Mouse (Mus musculus) heart, adult 2 months (tissue): ENCODE data around the gene Kif24. TPM values are rescaled to one million over a fixed set of nuclear protein-coding genes. Genes with fewer than 3 reads are reported as not detected.

Experiments used
- DNase-seq, 2 experiments: peaks; one replicate each; pipeline ENCODE4 v3.0.0; 2021
- H3K27ac ChIP-seq: fragments of 200-600 bp; 2 replicates; pipeline ENCODE4 v1.8.1; 2022
- H3K27me3 ChIP-seq: fragments of 200-500 bp; 2 replicates; pipeline ENCODE4 v1.6.1; 2012; ENCODE audit warnings: mild to moderate bottlenecking, low read length, inconsistent platforms, mixed read lengths; ENCODE audit not compliant: control insufficient read depth, insufficient read depth
- H3K36me3 ChIP-seq: fragments of 200-500 bp; 2 replicates; pipeline ENCODE4 v1.6.1; 2012; ENCODE audit warnings: low read length, inconsistent platforms; ENCODE audit not compliant: control insufficient read depth, insufficient read depth
- H3K4me1 ChIP-seq: fragments of 200-500 bp; 2 replicates; pipeline ENCODE4 v1.6.1; 2011; ENCODE audit warnings: low read length; ENCODE audit not compliant: control insufficient read depth, insufficient read depth
- H3K4me3 ChIP-seq: fragments of 200-600 bp; 2 replicates; pipeline ENCODE4 v1.8.1; 2022
- H3K79me2 ChIP-seq: fragments of 200-500 bp; replicated peaks from 2 replicates; pipeline ENCODE4 v1.6.1; 2012; ENCODE audit warnings: mild to moderate bottlenecking, inconsistent platforms, low read length, moderate library complexity, mixed read lengths; ENCODE audit not compliant: control insufficient read depth, insufficient read depth
- H3K9ac ChIP-seq: fragments of 200-500 bp; 2 replicates; pipeline ENCODE4 v1.6.1; 2012; ENCODE audit warnings: low read depth, mild to moderate bottlenecking, control low read depth, inconsistent platforms, low read length, mixed read lengths
- CTCF ChIP-seq: fragments of 200-600 bp; IDR thresholded peaks from 2 replicates; pipeline ENCODE4 v1.8.1; 2022; ENCODE audit warnings: antibody characterized with exemption, mild to moderate bottlenecking, moderate library complexity
- EP300 ChIP-seq: fragments of 200-500 bp; IDR thresholded peaks from 2 replicates; pipeline ENCODE4 v1.6.1; 2011; ENCODE audit warnings: low read depth, low read length, control low read depth; ENCODE audit not compliant: insufficient read depth
- POLR2A ChIP-seq: fragments of 200-500 bp; IDR thresholded peaks from 2 replicates; pipeline ENCODE4 v1.6.1; 2011; ENCODE audit warnings: mild to moderate bottlenecking, low read depth, low read length, control low read depth; ENCODE audit not compliant: insufficient read depth
- WGBS: fragments of 180-500 bp; shearing (Covaris S2); methylation state at CpG from one replicate; pipeline ENCODE4 v1.1.7; 2018; 5-methylcytosine and 5-hydroxymethylcytosine counted together
- intact Hi-C: fragments of 180-260 bp; cut with DNase I; formaldehyde crosslinking; loops from one replicate; pipeline ENCODE4 v1.15.1; 2025
- polyA plus RNA-seq: library from polyadenylated mRNA; depleted of rRNA; stranded (reverse); fragments of >200 nt; gene quantifications from 2 replicates; pipeline ENCODE4 v1.2.3, GENCODE M21; 2012
- total RNA-seq, 2 experiments: library from RNA; stranded (reverse); gene quantifications; 2 replicates each; pipeline ENCODE4 v1.2.3; 2021

Kif24 gene
- total and polyA plus RNA-seq, 3 experiments: 0.10 to 0.70 (median 0.29) TPM

GRCm38 (mm10) chr4:41390122-41390521, 74.6 kb downstream of the Kif24 start:
- Histone ChIP-seq H3K36me3 (peaks cover 2% of the 10 kb centered on the region; the same call in 1 of the 2 replicates), H3K9ac (no peak overlapping the region), H3K79me2 (no peaks in the 10 kb centered on the region), H3K27me3 (no peaks in the 10 kb centered on the region), H3K4me1 (no peaks in the 10 kb centered on the region; the same call in 1 of the 2 replicates), H3K27ac (no peak overlapping the region), H3K4me3 (no peak overlapping the region)
- peak; percentile 77 to 87 for DNase-seq
- intact Hi-C loops: loop anchor here (2.0 to 5.0 kb wide), 3 partner anchors 163 to 338 kb away; no protein-coding TSS in a partner anchor
- WGBS: 21% methylated on average over 3 of the region's 3 CpGs
- TF ChIP-seq CTCF: no peak; the same call in 1 of the 2 replicates
- TF ChIP-seq POLR2A: no peak
- peak; percentile 70; the same call in 1 of the 2 replicates for TF ChIP-seq EP300

- no peak overlapping the region for H3K27ac ChIP-seq
- H3K4me1 ChIP-seq: no peaks in the 10 kb centered on the region; the same call in 1 of the 2 replicates
- H3K36me3 ChIP-seq: peaks cover 2% of the 10 kb centered on the region; the same call in 1 of the 2 replicates
- no peaks in the 10 kb centered on the region for H3K79me2 ChIP-seq
- H3K9ac ChIP-seq: no peak overlapping the region
- H3K27me3 ChIP-seq: no peaks in the 10 kb centered on the region
- intact Hi-C loops: loop anchor here (2.0 kb wide), 2 partner anchors 74 to 102 kb away; partner anchors contain the start of gene Dcaf12
- H3K4me3 ChIP-seq: no peak overlapping the region
- TF ChIP-seq POLR2A: no peak
- no peak for TF ChIP-seq CTCF
- no peak for TF ChIP-seq EP300
- 86% methylated on average over 5 of the region's 5 CpGs for WGBS
- no peak for DNase-seq
Measured at GRCm38 (mm10) chr4:41389240-41389639, 75.4 kb downstream of the Kif24 start.

- intact Hi-C loops: loop anchor here (1.0 to 2.0 kb wide), 3 partner anchors 74 to 102 kb away; partner anchors contain the start of gene Dcaf12
- Histone ChIP-seq H3K27ac (no peak overlapping the region), H3K27me3 (no peaks in the 10 kb centered on the region), H3K79me2 (no peaks in the 10 kb centered on the region), H3K4me3 (no peak overlapping the region), H3K36me3 (peaks cover 2% of the 10 kb centered on the region; the same call in 1 of the 2 replicates), H3K4me1 (no peaks in the 10 kb centered on the region; the same call in 1 of the 2 replicates), H3K9ac (no peak overlapping the region)
- no peak for TF ChIP-seq POLR2A
- TF ChIP-seq EP300: no peak
- TF ChIP-seq CTCF: no peak
- WGBS: 48% methylated on average over 5 of the region's 5 CpGs
- peak in 1 of 2 experiments; percentile 34 for DNase-seq
Measured at GRCm38 (mm10) chr4:41388616-41389015, 76.1 kb downstream of the Kif24 start.

- Histone ChIP-seq H3K9ac (no peak overlapping the region), H3K36me3 (peaks cover 2% of the 10 kb centered on the region; the same call in 1 of the 2 replicates), H3K27me3 (no peaks in the 10 kb centered on the region), H3K27ac (peak overlapping the region; percentile 32; the same call in 1 of the 2 replicates), H3K79me2 (no peaks in the 10 kb centered on the region), H3K4me1 (no peaks in the 10 kb centered on the region; the same call in 1 of the 2 replicates), H3K4me3 (no peak overlapping the region)
- peak; percentile 32 to 42 for DNase-seq
- no peak for TF ChIP-seq EP300
- no peak for TF ChIP-seq CTCF
- TF ChIP-seq POLR2A: no peak
- intact Hi-C loops: loop anchor here (1.0 to 2.0 kb wide), 3 partner anchors 73 to 101 kb away; partner anchors contain the start of gene Dcaf12
- WGBS: 66% methylated on average over 7 of the region's 7 CpGs
Measured at GRCm38 (mm10) chr4:41387755-41388469, 76.8 kb downstream of the Kif24 start.

- DNase-seq: no peak
- Histone ChIP-seq H3K4me3 (no peak overlapping the region), H3K27me3 (no peaks in the 10 kb centered on the region), H3K27ac (no peak overlapping the region), H3K79me2 (no peaks in the 10 kb centered on the region), H3K36me3 (peaks cover 2% of the 10 kb centered on the region), H3K4me1 (no peaks in the 10 kb centered on the region; the same call in 1 of the 2 replicates), H3K9ac (no peak overlapping the region)
- intact Hi-C loops: no loop called here
- TF ChIP-seq EP300: no peak
- TF ChIP-seq POLR2A: no peak
- no peak for TF ChIP-seq CTCF
- WGBS: 38% methylated on average over 1 of the region's 1 CpGs
Measured at GRCm38 (mm10) chr4:41386412-41386975, 78.2 kb downstream of the Kif24 start.
